Mouse (Mus musculus) frontal cortex, postnatal 25 days (tissue): ENCODE measurements around the gene Brd1.
"Not testable (repeated sequence)": the region's sequence is repeated elsewhere in the genome, so short reads cannot be mapped to it uniquely, and the experiment has no call there.

ENCODE experiments used
- DNase-seq, 2 experiments: peaks; one replicate each; pipeline ENCODE4 v3.0.0; 2022; ENCODE audit warnings: low spot score in 2 of 2

Brd1 gene

GRCm38 (mm10) chr15:88730717-88731116, 3.3 kb downstream of the Brd1 start:
- DNase-seq, result no peak

GRCm38 (mm10) chr15:88727204-88727603, 6.8 kb downstream of the Brd1 start:
- DNase-seq, result no peak

GRCm38 (mm10) chr15:88725036-88725435, 9.0 kb downstream of the Brd1 start:
- no peak for DNase-seq

GRCm38 (mm10) chr15:88724311-88724710, 9.7 kb downstream of the Brd1 start:
- no peak for DNase-seq

GRCm38 (mm10) chr15:88723205-88723604, 10.8 kb downstream of the Brd1 start:
- DNase-seq, result no peak

GRCm38 (mm10) chr15:88717239-88717638, 16.8 kb downstream of the Brd1 start:
- no peak for DNase-seq

GRCm38 (mm10) chr15:88716350-88716749, 17.7 kb downstream of the Brd1 start:
- no peak for DNase-seq

- DNase-seq, result no peak
Observed at GRCm38 (mm10) chr15:88714021-88714589, 19.9 kb downstream of the Brd1 start.

GRCm38 (mm10) chr15:88712501-88712900, 21.5 kb downstream of the Brd1 start:
- no peak for DNase-seq

GRCm38 (mm10) chr15:88709878-88710277, 24.2 kb downstream of the Brd1 start:
- no peak for DNase-seq

- DNase-seq, result no peak
Observed at GRCm38 (mm10) chr15:88708657-88709511, 25.1 kb downstream of the Brd1 start.

GRCm38 (mm10) chr15:88708204-88708603, 25.8 kb downstream of the Brd1 start:
- DNase-seq, result no peak

- not testable (repeated sequence) for DNase-seq
Observed at GRCm38 (mm10) chr15:88706987-88707386, 27.0 kb downstream of the Brd1 start.

- DNase-seq, result no peak
Observed at GRCm38 (mm10) chr15:88706320-88706719, 27.7 kb downstream of the Brd1 start.

GRCm38 (mm10) chr15:88704284-88704683, 29.7 kb downstream of the Brd1 start:
- no peak for DNase-seq

GRCm38 (mm10) chr15:88702501-88702900, 31.5 kb downstream of the Brd1 start:
- DNase-seq, result no peak

GRCm38 (mm10) chr15:88700759-88701158, 33.3 kb downstream of the Brd1 start:
- DNase-seq, result no peak

GRCm38 (mm10) chr15:88699508-88699907, 34.5 kb downstream of the Brd1 start:
- no peak for DNase-seq

GRCm38 (mm10) chr15:88697586-88697985, 36.4 kb downstream of the Brd1 start:
- DNase-seq, result no peak

GRCm38 (mm10) chr15:88696055-88696454, 38.0 kb downstream of the Brd1 start:
- DNase-seq, result no peak

GRCm38 (mm10) chr15:88694033-88694432, 40.0 kb downstream of the Brd1 start:
- no peak for DNase-seq

- no peak for DNase-seq
Observed at GRCm38 (mm10) chr15:88692720-88693119, 41.3 kb downstream of the Brd1 start.

- no peak for DNase-seq
Observed at GRCm38 (mm10) chr15:88691129-88691528, 42.9 kb downstream of the Brd1 start.
